21 mouse cellular contexts compared by ENCODE assay signal in genomic region chr10:79531593-79531992, GRCm38 (mm10). TPM values are rescaled to one million over a fixed set of nuclear protein-coding genes. Genes with fewer than 3 reads are reported as not detected.
DNase-seq lines count a peak whose midpoint lies in the region; ATAC-seq and TF ChIP-seq lines count a peak whose summit lies in the region.
"Had no signal": no experiment of that assay in that cellular context is flagged by ENCODE, and none has a peak within 500 bp of the region (broad histone marks: within the 10 kb centered on the region; RNA-seq: fewer than 3 reads in every experiment).

No protein-coding gene starts in this region.

- 82% methylated on average over 3 of the region's 3 CpGs for WGBS in kidney, embryonic 14.5 days
- 56% methylated on average over 3 of the region's 3 CpGs for WGBS in liver, postnatal 0 days (ENCODE audit: insufficient replicate concordance)

- peaks cover 7% of the 10 kb centered on the region for H3K36me3 ChIP-seq in kidney, embryonic 14.5 days (ENCODE audit: control insufficient read depth, insufficient read depth, low read length)
- peaks cover 2% of the 10 kb centered on the region; the same call in 1 of the 2 replicates for H3K36me3 ChIP-seq in liver, postnatal 0 days (replicated peaks; ENCODE audit: insufficient read depth, low read length)
- H3K36me3 ChIP-seq: G1E had no signal

- no peak overlapping the region for H3K4me3 ChIP-seq in kidney, embryonic 14.5 days (ENCODE audit: low read length)
- no peak overlapping the region for H3K4me3 ChIP-seq in liver, postnatal 0 days (ENCODE audit: low read depth, low read length)
- H3K4me3 ChIP-seq: liver, embryonic 15.5 days had no signal

- no peaks in the 10 kb centered on the region for H3K9me3 ChIP-seq in kidney, embryonic 14.5 days (ENCODE audit: control insufficient read depth, low read length)
- no peaks in the 10 kb centered on the region for H3K9me3 ChIP-seq in liver, postnatal 0 days (ENCODE audit: low read length)
- H3K9me3 ChIP-seq: G1E; liver, embryonic 15.5 days had no signal

- no peak for ATAC-seq in kidney, embryonic 14.5 days (ENCODE audit: low FRiP score, low TSS enrichment)
- ATAC-seq in liver, postnatal 0 days: no peak
- no peak for ATAC-seq in erythroblast, adult 5-6 weeks (replicated peaks; ENCODE audit: low FRiP score, poor library complexity, severe bottlenecking)
- ATAC-seq: CD4-positive, CD25-positive, alpha-beta regulatory T cell, adult 4 months had no signal

- no peaks in the 10 kb centered on the region for H3K27me3 ChIP-seq in kidney, embryonic 14.5 days (ENCODE audit: control insufficient read depth, insufficient read depth, low read length)
- no peaks in the 10 kb centered on the region for H3K27me3 ChIP-seq in liver, postnatal 0 days (ENCODE audit: insufficient read depth, low read length)

- H3K4me2 ChIP-seq in kidney, embryonic 14.5 days (replicated peaks; ENCODE audit: low read depth, low read length): no peak overlapping the region
- H3K4me2 ChIP-seq in liver, postnatal 0 days (ENCODE audit: low read depth, low read length): no peak overlapping the region
- H3K4me2 ChIP-seq: hindbrain, embryonic 14.5 days had no signal

- DNase-seq in cerebellum, adult 11-12 months: peak; percentile 6
- DNase-seq in cerebellum, adult 8-10 months: no peak
- peak; percentile 2 for DNase-seq in kidney, adult 18-20 months
- peak; percentile 2 for DNase-seq in testis, postnatal 14 days (ENCODE audit: low spot score)
- no peak for DNase-seq in testis, postnatal 10 days (ENCODE audit: low spot score)
- peak; percentile 11 for DNase-seq in liver, postnatal 0 days
- DNase-seq: gastrocnemius, postnatal 14 days; kidney, adult 8-10 months; left cerebral cortex, postnatal 4 days had no signal

- no peak for TF ChIP-seq CTCF in liver, postnatal 0 days (IDR thresholded peaks at IDR 0.05; ENCODE audit: low read depth)

- H3K27ac ChIP-seq in kidney, embryonic 14.5 days (ENCODE audit: low read depth, low read length): no peak overlapping the region
- no peak overlapping the region for H3K27ac ChIP-seq in liver, postnatal 0 days (ENCODE audit: low read depth)
- H3K27ac ChIP-seq: hindbrain, embryonic 14.5 days; liver, embryonic 15.5 days had no signal

- TF ChIP-seq EP300 in liver, postnatal 0 days (IDR thresholded peaks at IDR 0.05; ENCODE audit: low read depth): no peak

- H3K9ac ChIP-seq in kidney, embryonic 14.5 days (ENCODE audit: low read depth, low read length): no peak overlapping the region
- no peak overlapping the region for H3K9ac ChIP-seq in liver, postnatal 0 days (replicated peaks)
- H3K9ac ChIP-seq: hindbrain, embryonic 14.5 days; liver, embryonic 15.5 days had no signal

- H3K4me1 ChIP-seq in kidney, embryonic 14.5 days (ENCODE audit: control insufficient read depth, insufficient read depth, low read length): peaks cover 8% of the 10 kb centered on the region
- peaks cover 18% of the 10 kb centered on the region for H3K4me1 ChIP-seq in liver, postnatal 0 days (ENCODE audit: insufficient read depth)

RNA-seq across cellular contexts. Expression of gene Plpp2, which starts 2.0 kb away (rescaled TPM):
- polyA plus RNA-seq in kidney, embryonic 14.5 days (2014; fragmentation: Nextera tagmentation; extraction: Ambion mirVana): 34.9 and 43.3 TPM in 2 replicates
- polyA plus RNA-seq in liver, postnatal 0 days (2015; fragmentation: Nextera tagmentation; extraction: Ambion mirVana): 32.7 and 38.8 TPM in 2 replicates
- 2.1 and 7.1 TPM in 2 replicates for total RNA-seq in erythroblast, adult 5-6 weeks (2015; ENCODE audit: low replicate concordance)
- total RNA-seq in erythroblast, adult 5-6 weeks (2017; ENCODE audit: low replicate concordance): 0.43 TPM in 1 of 2 replicates, not detected in the other
- total RNA-seq: G1E had no signal

RNA-seq across cellular contexts. Expression of gene Mier2, which starts 23.4 kb away (rescaled TPM):
- polyA plus RNA-seq in kidney, embryonic 14.5 days (2014; fragmentation: Nextera tagmentation; extraction: Ambion mirVana): 44.2 and 47.4 TPM in 2 replicates
- polyA plus RNA-seq in liver, postnatal 0 days (2015; fragmentation: Nextera tagmentation; extraction: Ambion mirVana): 8.6 and 9.0 TPM in 2 replicates
- total RNA-seq in erythroblast, adult 5-6 weeks (2015; ENCODE audit: low replicate concordance): 1.5 TPM in 1 of 2 replicates, not detected in the other
- total RNA-seq in erythroblast, adult 5-6 weeks (2017; ENCODE audit: low replicate concordance): 1.9 TPM in 1 of 2 replicates, not detected in the other
- total RNA-seq: G1E had no signal

RNA-seq across cellular contexts. Expression of gene Theg, which starts 55.5 kb away (rescaled TPM):
- polyA plus RNA-seq in kidney, embryonic 14.5 days (2014; fragmentation: Nextera tagmentation; extraction: Ambion mirVana): not detected in 2 replicates
- polyA plus RNA-seq in liver, postnatal 0 days (2015; fragmentation: Nextera tagmentation; extraction: Ambion mirVana): not detected in 2 replicates
- not detected in 2 replicates for total RNA-seq in erythroblast, adult 5-6 weeks (2015; ENCODE audit: low replicate concordance)
- not detected in 2 replicates for total RNA-seq in erythroblast, adult 5-6 weeks (2017; ENCODE audit: low replicate concordance)
- total RNA-seq: adrenal gland, adult 18-20 months; G1E; gastrocnemius, postnatal 14 days; heart, postnatal 10 days; left cerebral cortex, postnatal 4 days; megakaryocyte-erythroid progenitor cell, adult 5-6 weeks had no signal
- polyA plus RNA-seq: CD4-positive, CD25-positive, alpha-beta regulatory T cell, adult 4 months; embryonic facial prominence, embryonic 11.5 days; G1E; hindbrain, embryonic 14.5 days; liver, embryonic 15.5 days; neural tube, embryonic 11.5 days; thymus, postnatal 0 days had no signal

Comparison
In these comparisons a context has a peak if more than half of its experiments do, and no peak if none do; other contexts are left out.
1. DNase-seq: peak in cerebellum, adult 11-12 months (single experiment), kidney, adult 18-20 months (single experiment), testis, postnatal 14 days (single experiment) and liver, postnatal 0 days (single experiment); none in cerebellum, adult 8-10 months (single experiment) and testis, postnatal 10 days (single experiment).